Mouse (Mus musculus) frontal cortex, postnatal 14 days (tissue): ENCODE data around the gene Cldn34a.
"Not testable (repeated sequence)": the region's sequence is repeated elsewhere in the genome, so short reads cannot be mapped to it uniquely, and the experiment has no call there.

Source experiments
- DNase-seq, 2 experiments: peaks; one replicate each; pipeline ENCODE4 v3.0.0; 2022; ENCODE audit warnings: low spot score in 2 of 2

The Cldn34a gene

GRCm38 (mm10) chrX:152563034-152563433 is at the start of gene Cldn34a:
Gene Cldn34a, plus strand, starts transcription at chrX:152563334.
- DNase-seq, result no peak

DNA sequence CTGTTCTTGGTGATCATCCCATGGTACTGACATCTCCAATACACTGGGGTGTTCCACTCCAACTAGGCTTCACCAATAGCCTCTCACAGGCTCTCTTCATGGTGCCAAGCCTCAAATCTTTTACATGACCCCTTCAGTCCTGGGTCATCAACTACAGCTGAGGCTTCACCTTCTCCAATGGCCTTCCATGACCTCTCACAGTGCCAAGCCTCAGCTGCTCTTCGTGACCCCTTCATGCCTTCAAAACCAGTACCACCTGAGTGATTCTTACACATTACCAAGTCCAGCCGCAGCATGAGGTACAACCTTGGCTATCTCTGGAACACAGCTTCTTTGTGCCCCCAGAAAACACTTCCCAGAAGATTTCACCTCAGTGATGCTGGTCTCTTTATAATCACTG is 44.5 kb upstream of the Cldn34a start:
- DNase-seq, result not testable (repeated sequence)

GRCm38 (mm10) chrX:152545736-152546135 is 17.4 kb upstream of the Cldn34a start:
- no peak for DNase-seq

DNA sequence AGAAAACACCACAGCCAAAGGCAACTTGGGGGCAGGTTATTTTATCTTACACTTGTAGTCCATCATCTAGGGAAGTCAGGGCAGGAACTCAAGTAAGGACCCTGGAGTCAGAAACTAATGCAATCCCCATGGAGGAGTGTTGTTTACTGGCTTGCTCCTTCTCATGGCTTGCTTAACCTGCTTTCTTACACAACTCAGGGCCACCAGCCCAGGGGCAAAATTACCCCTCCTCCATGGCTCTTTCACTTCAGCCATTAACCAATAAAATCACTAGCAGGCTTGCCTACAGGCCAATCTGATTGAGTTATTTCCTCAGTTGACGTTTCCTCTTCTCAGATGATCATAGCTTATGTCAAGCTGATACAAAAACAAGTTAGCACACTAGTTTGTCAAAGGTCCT is 15.0 kb upstream of the Cldn34a start:
- DNase-seq, result no peak

GRCm38 (mm10) chrX:152557446-152557845 is 5.7 kb upstream of the Cldn34a start:
- DNase-seq, result no peak
